Mouse (Mus musculus) kidney, postnatal 14 days (tissue): ENCODE measurements around the gene Ttc27.

Experiments
- DNase-seq: peaks from one replicate; pipeline ENCODE4 v3.0.0; 2022; ENCODE audit warnings: mixed read lengths

Gene Ttc27

GRCm38 (mm10) chr17:74889535-74890117, 172.1 kb downstream of the Ttc27 start:
- DNase-seq = no peak

GRCm38 (mm10) chr17:74902453-74902852, 184.9 kb downstream of the Ttc27 start:
- no peak for DNase-seq

GRCm38 (mm10) chr17:74903411-74904331, 186.1 kb downstream of the Ttc27 start:
- no peak for DNase-seq

GRCm38 (mm10) chr17:74904332-74904687, 186.8 kb downstream of the Ttc27 start:
- no peak for DNase-seq

DNA sequence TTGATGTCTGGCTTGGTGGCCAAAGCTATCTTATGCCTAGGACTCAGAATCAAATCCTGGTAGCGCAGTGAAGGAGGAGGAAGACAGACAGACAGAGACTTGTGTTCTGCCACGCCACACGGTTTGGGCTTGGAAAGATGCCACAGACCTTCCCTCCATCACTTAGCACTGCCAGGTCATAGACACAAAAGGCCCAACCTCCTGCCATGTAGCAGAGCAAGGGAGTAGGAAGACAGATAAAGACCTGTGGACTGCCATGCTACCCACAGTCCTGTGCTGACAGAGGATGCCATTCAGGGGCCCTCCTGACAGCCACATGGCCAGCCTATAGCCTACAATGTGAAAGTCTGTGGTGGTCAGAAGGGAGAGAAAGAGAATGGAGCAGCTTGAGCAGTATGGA, 187.4 kb downstream of the Ttc27 start:
- DNase-seq = no peak

DNA sequence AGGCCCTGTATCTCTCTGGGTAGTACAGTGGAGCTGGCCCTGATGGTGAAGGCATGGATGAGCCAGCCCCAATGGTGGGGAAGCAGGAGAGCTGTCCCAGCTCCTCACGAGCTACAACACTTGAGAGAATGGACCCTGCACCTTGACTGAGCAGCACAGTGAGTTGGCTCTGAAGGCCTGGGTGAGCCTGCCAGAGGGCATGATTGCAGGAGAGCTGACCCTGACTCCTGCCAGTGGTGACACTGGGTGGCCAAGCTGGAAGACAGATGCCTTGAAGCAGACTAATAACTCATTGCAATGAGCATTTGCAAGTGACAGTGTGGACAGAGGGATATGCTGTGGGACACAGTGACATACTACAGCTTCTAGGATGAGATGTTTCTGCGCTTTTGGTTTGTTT, 195.5 kb downstream of the Ttc27 start:
- DNase-seq = no peak
